Mouse (Mus musculus): ENCODE measurements around the gene Mtx2.

DNA sequence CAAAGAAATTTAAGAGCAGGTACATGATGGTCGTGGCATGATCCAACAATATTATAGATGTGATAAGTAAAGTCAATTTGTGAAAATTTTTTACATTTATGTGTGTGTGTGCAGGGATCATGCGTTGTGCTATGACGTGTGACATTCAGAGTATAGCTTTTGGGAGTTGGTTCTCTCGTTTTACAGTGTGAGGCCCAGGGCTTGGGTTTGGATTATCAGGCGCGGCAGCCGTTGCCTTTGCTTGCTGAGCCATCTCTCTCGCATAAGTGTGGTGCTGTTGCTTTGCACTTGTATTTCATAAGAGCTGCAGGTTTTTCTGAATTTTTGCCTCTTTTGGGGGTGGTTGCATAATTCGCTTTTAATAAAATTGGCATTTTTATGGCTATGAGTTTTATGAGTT lies 48.4 kb downstream of the Mtx2 start:
- no peak for TF ChIP-seq CTCF (conservative IDR thresholded peaks at IDR 0.05; ENCODE audit: insufficient read depth, insufficient read length, low read depth, low read length)
- TF ChIP-seq POLR2A (IDR thresholded peaks at IDR 0.05; ENCODE audit: low read depth, low read length), result no peak

Data from kidney, adult 2 months (tissue).